ENCODE assay signal across 7 mouse cellular contexts in the genomic region with DNA sequence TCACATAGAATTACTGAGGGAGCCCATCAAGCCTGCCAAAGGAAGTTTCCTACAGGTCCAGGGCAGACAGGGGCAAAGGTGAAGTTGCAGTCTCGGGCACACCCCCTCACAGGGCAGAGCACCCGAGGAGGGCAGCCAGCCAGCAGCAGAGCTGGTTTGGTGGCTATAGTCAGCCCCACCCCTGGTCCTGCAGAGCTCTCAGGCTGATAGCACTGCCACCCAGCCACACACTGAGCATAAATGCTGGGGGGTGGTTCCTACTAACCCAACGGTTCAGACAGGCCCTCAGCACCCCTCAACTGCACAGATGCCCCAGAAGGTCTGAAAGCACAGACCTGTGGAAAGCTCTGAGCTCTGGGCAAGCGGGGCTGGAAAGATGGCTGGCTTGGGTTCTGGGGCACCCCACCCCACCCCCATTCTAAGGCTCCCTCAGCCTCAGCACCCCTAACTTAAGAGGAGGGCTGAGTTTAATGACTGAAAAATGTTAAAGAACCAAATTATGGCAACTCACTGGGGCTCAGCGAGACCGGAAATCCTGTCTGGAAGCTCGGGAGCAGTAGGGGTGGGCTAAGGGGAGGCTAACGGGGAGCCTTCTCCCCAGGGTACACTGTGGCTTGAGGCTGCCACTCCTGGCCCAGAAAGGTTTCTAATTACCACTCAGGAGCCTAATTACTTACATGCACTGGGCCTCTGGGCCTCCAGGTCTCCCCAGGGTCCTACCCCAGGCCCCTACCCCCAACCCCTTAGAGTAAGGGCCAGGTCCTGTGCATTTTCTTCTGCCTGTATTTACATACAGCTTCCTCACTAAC. TPM values are rescaled to one million over a fixed set of nuclear protein-coding genes. Genes with fewer than 3 reads are reported as not detected.
DNase-seq lines count a peak whose midpoint lies in the region; ATAC-seq and TF ChIP-seq lines count a peak whose summit lies in the region.

No protein-coding gene starts in this region.

- no peaks in the 10 kb centered on the region for H3K27me3 ChIP-seq in G1E (ENCODE audit: insufficient read depth, low read length)
- no peaks in the 10 kb centered on the region for H3K27me3 ChIP-seq in embryonic facial prominence, embryonic 11.5 days (ENCODE audit: control insufficient read depth, insufficient read depth, low read length)
- no peaks in the 10 kb centered on the region for H3K27me3 ChIP-seq in hindbrain, embryonic 14.5 days (ENCODE audit: control insufficient read depth, insufficient read depth, low read length)
- H3K27me3 ChIP-seq in midbrain, postnatal 0 days (ENCODE audit: insufficient read depth, low read length) = no peaks in the 10 kb centered on the region

- H3K4me1 ChIP-seq in G1E (ENCODE audit: insufficient read depth, low read depth, low read length) = peaks cover 94% of the 10 kb centered on the region
- peaks cover 44% of the 10 kb centered on the region for H3K4me1 ChIP-seq in embryonic facial prominence, embryonic 11.5 days (ENCODE audit: control insufficient read depth, insufficient read depth, low read length)
- H3K4me1 ChIP-seq in hindbrain, embryonic 14.5 days (replicated peaks; ENCODE audit: control insufficient read depth, insufficient read depth, low read length) = peaks cover 66% of the 10 kb centered on the region
- H3K4me1 ChIP-seq in midbrain, postnatal 0 days (ENCODE audit: insufficient read depth, low read length) = peaks cover 35% of the 10 kb centered on the region

- peak overlapping the region; percentile 44; the same call in 1 of the 2 replicates for H3K9ac ChIP-seq in embryonic facial prominence, embryonic 11.5 days (replicated peaks; ENCODE audit: low read length)
- H3K9ac ChIP-seq in hindbrain, embryonic 14.5 days = peak overlapping the region; percentile 20; the same call in 1 of the 2 replicates
- H3K9ac ChIP-seq in midbrain, postnatal 0 days (replicated peaks; ENCODE audit: low read length, poor library complexity, severe bottlenecking) = peak overlapping the region; percentile 19; the same call in 1 of the 2 replicates

- no peaks in the 10 kb centered on the region for H3K9me3 ChIP-seq in G1E (replicated peaks)
- no peaks in the 10 kb centered on the region for H3K9me3 ChIP-seq in embryonic facial prominence, embryonic 11.5 days (replicated peaks; ENCODE audit: control insufficient read depth, low read length)
- no peaks in the 10 kb centered on the region for H3K9me3 ChIP-seq in hindbrain, embryonic 14.5 days (ENCODE audit: control insufficient read depth, low read length)
- no peaks in the 10 kb centered on the region for H3K9me3 ChIP-seq in midbrain, postnatal 0 days (ENCODE audit: low read length)

- H3K27ac ChIP-seq in embryonic facial prominence, embryonic 11.5 days (replicated peaks; ENCODE audit: low read depth, low read length) = peak overlapping the region; percentile 59
- H3K27ac ChIP-seq in hindbrain, embryonic 14.5 days = peak overlapping the region; percentile 48
- peak overlapping the region; percentile 34; the same call in 1 of the 2 replicates for H3K27ac ChIP-seq in midbrain, postnatal 0 days (ENCODE audit: low read depth, low read length)

- no peak for TF ChIP-seq CTCF in G1E (IDR thresholded peaks at IDR 0.05; ENCODE audit: low read depth, low read length)
- TF ChIP-seq CTCF in midbrain, postnatal 0 days (IDR thresholded peaks at IDR 0.05) = no peak

- peaks cover 95% of the 10 kb centered on the region for H3K36me3 ChIP-seq in G1E (replicated peaks)
- H3K36me3 ChIP-seq in embryonic facial prominence, embryonic 11.5 days (replicated peaks; ENCODE audit: control insufficient read depth, insufficient read depth, low read depth, low read length) = no peaks in the 10 kb centered on the region; the same call in none of the 2 replicates
- peaks cover 15% of the 10 kb centered on the region for H3K36me3 ChIP-seq in hindbrain, embryonic 14.5 days (replicated peaks; ENCODE audit: control insufficient read depth, insufficient read depth)
- peaks cover 13% of the 10 kb centered on the region for H3K36me3 ChIP-seq in midbrain, postnatal 0 days (ENCODE audit: insufficient read depth, low read length)

- WGBS in embryonic facial prominence, embryonic 11.5 days = 18% methylated on average over 8 of the region's 8 CpGs
- 45% methylated on average over 8 of the region's 8 CpGs for WGBS in hindbrain, embryonic 14.5 days
- WGBS in midbrain, postnatal 0 days = 40% methylated on average over 8 of the region's 8 CpGs

- no peak for ATAC-seq in G1E (ENCODE audit: extremely low read depth, insufficient number of reproducible peaks, low FRiP score, poor library complexity, severe bottlenecking)
- ATAC-seq in embryonic facial prominence, embryonic 11.5 days (replicated peaks; ENCODE audit: insufficient number of reproducible peaks, low FRiP score, low TSS enrichment, low read depth) = 0 out of 2 replicates have a peak, but pooled peaks have one; percentile 46
- no peak for ATAC-seq in hindbrain, embryonic 14.5 days (ENCODE audit: low FRiP score)
- no peak for ATAC-seq in midbrain, postnatal 0 days (ENCODE audit: low FRiP score)

- DNase-seq in G1E (ENCODE audit: low spot score) (peak; percentile 75), liver (peak; percentile 84), MN1 (ENCODE audit: low spot score) (no peak)
- peak; percentile 54 for DNase-seq in embryonic facial prominence, embryonic 11.5 days (ENCODE audit: low spot score)
- no peak for DNase-seq in hindbrain, embryonic 14.5 days (ENCODE audit: low spot score)
- DNase-seq in midbrain, postnatal 0 days (ENCODE audit: low spot score) = no peak
- no peak for DNase-seq in T-cell, adult 2 months (ENCODE audit: low spot score)

- peak overlapping the region; percentile 68; the same call in 1 of the 2 replicates for H3K4me3 ChIP-seq in G1E (ENCODE audit: low read depth, low read length)
- H3K4me3 ChIP-seq in embryonic facial prominence, embryonic 11.5 days (ENCODE audit: low read depth, low read length) = 0 out of 2 replicates have a peak overlapping the region, but pooled peaks have one; percentile 5
- no peak overlapping the region for H3K4me3 ChIP-seq in hindbrain, embryonic 14.5 days (replicated peaks; ENCODE audit: low read length)
- H3K4me3 ChIP-seq in midbrain, postnatal 0 days (ENCODE audit: low read depth, low read length) = no peak overlapping the region

- H3K4me2 ChIP-seq in embryonic facial prominence, embryonic 11.5 days (ENCODE audit: low read depth, low read length) = peak overlapping the region; percentile 23
- H3K4me2 ChIP-seq in hindbrain, embryonic 14.5 days (replicated peaks) = peak overlapping the region; percentile 3; the same call in 1 of the 2 replicates
- H3K4me2 ChIP-seq in midbrain, postnatal 0 days (ENCODE audit: low read depth, low read length, poor library complexity, severe bottlenecking) = peak overlapping the region; percentile 19

RNA-seq across cellular contexts. Expression of gene Csk, which starts 14.6 kb away (rescaled TPM):
- total RNA-seq in G1E (2014; fragmentation: Nextera tagmentation) = 118 and 125 TPM in 2 replicates
- total RNA-seq in G1E (2017) = 151 and 154 TPM in 2 replicates
- 311 and 332 TPM in 2 replicates for polyA plus RNA-seq in G1E (2012)
- polyA plus RNA-seq in embryonic facial prominence, embryonic 11.5 days (2014; fragmentation: Nextera tagmentation; extraction: Ambion mirVana) = 30.7 and 31.4 TPM in 2 replicates
- 41.0 and 43.1 TPM in 2 replicates for polyA plus RNA-seq in hindbrain, embryonic 14.5 days (2014; fragmentation: Nextera tagmentation; extraction: Ambion mirVana)
- total RNA-seq in midbrain, postnatal 0 days (2014; rRNA removed) = 133 and 152 TPM in 2 replicates
- 42.4 and 45.5 TPM in 2 replicates for polyA plus RNA-seq in midbrain, postnatal 0 days (2015; fragmentation: Nextera tagmentation; extraction: Ambion mirVana)

RNA-seq across cellular contexts. Expression of gene Lman1l, which starts 18.3 kb away (rescaled TPM):
- total RNA-seq in G1E (2014; fragmentation: Nextera tagmentation) (not detected in 2 replicates), G1E (2017) (not detected in 2 replicates)
- polyA plus RNA-seq in G1E (2012) = not detected in 2 replicates
- polyA plus RNA-seq in embryonic facial prominence, embryonic 11.5 days (2014; fragmentation: Nextera tagmentation; extraction: Ambion mirVana) = not detected in 2 replicates
- not detected in 2 replicates for polyA plus RNA-seq in hindbrain, embryonic 14.5 days (2014; fragmentation: Nextera tagmentation; extraction: Ambion mirVana)
- total RNA-seq in midbrain, postnatal 0 days (2014; rRNA removed) = not detected in 2 replicates
- polyA plus RNA-seq in midbrain, postnatal 0 days (2015; fragmentation: Nextera tagmentation; extraction: Ambion mirVana) = 0.10 TPM in 1 of 2 replicates, not detected in the other

RNA-seq across cellular contexts. Expression of gene Cplx3, which starts 32.8 kb away (rescaled TPM):
- total RNA-seq in G1E (2014; fragmentation: Nextera tagmentation) (not detected in 2 replicates), G1E (2017) (0.11 TPM in 1 of 2 replicates, not detected in the other)
- not detected in 2 replicates for polyA plus RNA-seq in G1E (2012)
- polyA plus RNA-seq in embryonic facial prominence, embryonic 11.5 days (2014; fragmentation: Nextera tagmentation; extraction: Ambion mirVana) = 0.81 and 1.3 TPM in 2 replicates
- 0.51 TPM in 1 of 2 replicates, not detected in the other for polyA plus RNA-seq in hindbrain, embryonic 14.5 days (2014; fragmentation: Nextera tagmentation; extraction: Ambion mirVana)
- 0.09 TPM in 1 of 2 replicates, not detected in the other for total RNA-seq in midbrain, postnatal 0 days (2014; rRNA removed)
- 1.9 and 2.2 TPM in 2 replicates for polyA plus RNA-seq in midbrain, postnatal 0 days (2015; fragmentation: Nextera tagmentation; extraction: Ambion mirVana)

RNA-seq across cellular contexts. Expression of gene Cyp1a2, which starts 44.6 kb away (rescaled TPM):
- total RNA-seq in G1E (2014; fragmentation: Nextera tagmentation) = not detected in 2 replicates
- not detected in 2 replicates for total RNA-seq in G1E (2017)
- polyA plus RNA-seq in G1E (2012) = not detected in 2 replicates
- polyA plus RNA-seq in embryonic facial prominence, embryonic 11.5 days (2014; fragmentation: Nextera tagmentation; extraction: Ambion mirVana) = not detected in 2 replicates
- polyA plus RNA-seq in hindbrain, embryonic 14.5 days (2014; fragmentation: Nextera tagmentation; extraction: Ambion mirVana) = not detected in 2 replicates
- not detected in 2 replicates for total RNA-seq in midbrain, postnatal 0 days (2014; rRNA removed)
- not detected in 2 replicates for polyA plus RNA-seq in midbrain, postnatal 0 days (2015; fragmentation: Nextera tagmentation; extraction: Ambion mirVana)

RNA-seq across cellular contexts. Expression of gene Cyp1a1, which starts 48.9 kb away (rescaled TPM):
- total RNA-seq in G1E (2014; fragmentation: Nextera tagmentation) (not detected in 2 replicates), G1E (2017) (not detected in 2 replicates)
- not detected in 2 replicates for polyA plus RNA-seq in G1E (2012)
- polyA plus RNA-seq in embryonic facial prominence, embryonic 11.5 days (2014; fragmentation: Nextera tagmentation; extraction: Ambion mirVana) = not detected in 2 replicates
- polyA plus RNA-seq in hindbrain, embryonic 14.5 days (2014; fragmentation: Nextera tagmentation; extraction: Ambion mirVana) = 0.10 and 0.24 TPM in 2 replicates
- total RNA-seq in midbrain, postnatal 0 days (2014; rRNA removed) = 0.28 TPM in 1 of 2 replicates, not detected in the other
- 0.09 TPM in 2 replicates for polyA plus RNA-seq in midbrain, postnatal 0 days (2015; fragmentation: Nextera tagmentation; extraction: Ambion mirVana)

Comparison
In these comparisons a context has a peak if more than half of its experiments do, and no peak if none do; other contexts are left out.
1. DNase-seq: peak in G1E (single experiment), embryonic facial prominence, embryonic 11.5 days (single experiment) and liver (single experiment); none in hindbrain, embryonic 14.5 days (single experiment), midbrain, postnatal 0 days (single experiment), MN1 (single experiment) and T-cell, adult 2 months (single experiment).
2. H3K4me3 ChIP-seq: peak in G1E (single experiment) and embryonic facial prominence, embryonic 11.5 days (single experiment); none in hindbrain, embryonic 14.5 days (single experiment) and midbrain, postnatal 0 days (single experiment).
3. Peak in every context shown above with its lines, with median percentiles within 50 percentile points of each other: H3K27ac ChIP-seq, H3K4me2 ChIP-seq and H3K9ac ChIP-seq.